Mouse (Mus musculus) midbrain, embryonic 12.5 days (tissue): ENCODE measurements around the gene Tmem178. TPM values are rescaled to one million over a fixed set of nuclear protein-coding genes. Genes with fewer than 3 reads are reported as not detected.

ENCODE experiments used
- ATAC-seq: fragments of 200-750 bp; cut with Nextera tagmentation; 2 replicates; pipeline ENCODE4 v1.8.0; 2017; ENCODE audit warnings: low read depth, moderate TSS enrichment, moderate library complexity; ENCODE audit not compliant: low FRiP score
- H3K27ac ChIP-seq: fragments of 300-500 bp; sonication (generic); replicated peaks from 2 replicates; pipeline ENCODE4 v1.5.1; 2016; ENCODE audit warnings: mild to moderate bottlenecking
- H3K27me3 ChIP-seq: fragments of 300-500 bp; sonication (generic); 2 replicates; pipeline ENCODE4 v1.6.1; 2016; ENCODE audit warnings: mild to moderate bottlenecking
- H3K36me3 ChIP-seq: fragments of 300-500 bp; sonication (generic); 2 replicates; pipeline ENCODE4 v1.6.1; 2016
- H3K4me1 ChIP-seq: fragments of 300-500 bp; sonication (generic); 2 replicates; pipeline ENCODE4 v1.6.1; 2016
- H3K4me2 ChIP-seq: fragments of 300-500 bp; sonication (generic); replicated peaks from 2 replicates; pipeline ENCODE4 v1.6.1; 2016; ENCODE audit warnings: mild to moderate bottlenecking, moderate library complexity
- H3K4me3 ChIP-seq: fragments of 300-500 bp; sonication (generic); 2 replicates; pipeline ENCODE4 v1.5.1; 2016; ENCODE audit warnings: mild to moderate bottlenecking
- H3K9ac ChIP-seq: fragments of 300-500 bp; sonication (generic); replicated peaks from 2 replicates; pipeline ENCODE4 v1.6.1; 2016; ENCODE audit warnings: mild to moderate bottlenecking, moderate library complexity
- H3K9me3 ChIP-seq: fragments of 300-500 bp; sonication (generic); 2 replicates; pipeline ENCODE4 v1.6.1; 2016; ENCODE audit warnings: mild to moderate bottlenecking
- WGBS: fragments of 180-500 bp; shearing (Covaris S2); methylation state at CpG from one replicate; pipeline ENCODE4 v1.1.7; 2016; 5-methylcytosine and 5-hydroxymethylcytosine counted together
- polyA plus RNA-seq: library from polyadenylated mRNA; unstranded; fragments of >200 nt; fragmentation: Nextera tagmentation; extraction: Ambion mirVana; gene quantifications from 2 replicates; pipeline ENCODE4 v1.2.1, GENCODE M21; 2016

Gene Tmem178
- 23.4 and 23.5 TPM in 2 replicates for polyA plus RNA-seq

GRCm38 (mm10) chr17:80944530-80945198 lies at the start of gene Tmem178:
Gene Tmem178, plus strand, starts transcription at chr17:80944632.
- Histone ChIP-seq H3K36me3 (no peaks in the 10 kb centered on the region), H3K4me1 (peaks cover 13% of the 10 kb centered on the region), H3K9ac (peak within 1 kb of the TSS; percentile 88), H3K27ac (peak within 1 kb of the TSS; percentile 81), H3K9me3 (no peaks in the 10 kb centered on the region), H3K27me3 (peaks cover 17% of the 10 kb centered on the region), H3K4me3 (peak within 1 kb of the TSS; percentile 81), H3K4me2 (peak within 1 kb of the TSS; percentile 90)
- ATAC-seq, result peak; percentile 84
- under 1% methylated on average over 75 of the region's 84 CpGs for WGBS

- ATAC-seq, result no peak
These were observed 48.0 kb upstream of the Tmem178 start for GRCm38 (mm10) chr17:80896481-80896880.

GRCm38 (mm10) chr17:80897709-80898440 lies 46.6 kb upstream of the Tmem178 start:
- ATAC-seq, result no peak
- Histone ChIP-seq H3K36me3 (no peaks in the 10 kb centered on the region), H3K27ac (no peak overlapping the region), H3K4me3 (no peak overlapping the region), H3K27me3 (no peaks in the 10 kb centered on the region), H3K4me1 (peaks cover 21% of the 10 kb centered on the region), H3K9ac (no peak overlapping the region), H3K4me2 (no peak overlapping the region), H3K9me3 (no peaks in the 10 kb centered on the region)
- 66% methylated on average over 9 of the region's 9 CpGs for WGBS

More at GRCm38 (mm10) chr17:80896481-80896880, 48.0 kb upstream of the Tmem178 start:
- Histone ChIP-seq H3K9me3 (no peaks in the 10 kb centered on the region), H3K4me2 (no peak overlapping the region), H3K27me3 (no peaks in the 10 kb centered on the region), H3K4me1 (peaks cover 21% of the 10 kb centered on the region), H3K9ac (no peak overlapping the region), H3K27ac (no peak overlapping the region), H3K4me3 (no peak overlapping the region), H3K36me3 (no peaks in the 10 kb centered on the region)
- 16% methylated on average over 2 of the region's 2 CpGs for WGBS

GRCm38 (mm10) chr17:80899513-80900199 lies 44.8 kb upstream of the Tmem178 start:
- 56% methylated on average over 9 of the region's 9 CpGs for WGBS
- no peak overlapping the region for H3K4me2 ChIP-seq

GRCm38 (mm10) chr17:80900200-80900520 lies 44.3 kb upstream of the Tmem178 start:
- Histone ChIP-seq H3K9ac (no peak overlapping the region), H3K36me3 (no peaks in the 10 kb centered on the region), H3K4me3 (no peak overlapping the region), H3K9me3 (no peaks in the 10 kb centered on the region), H3K4me2 (no peak overlapping the region), H3K4me1 (peaks cover 29% of the 10 kb centered on the region), H3K27ac (no peak overlapping the region), H3K27me3 (no peaks in the 10 kb centered on the region)
- 68% methylated on average over 2 of the region's 2 CpGs for WGBS
- ATAC-seq, result peak; percentile 35; the same call in 1 of the 2 replicates

More at GRCm38 (mm10) chr17:80899513-80900199, 44.8 kb upstream of the Tmem178 start:
- Histone ChIP-seq H3K27ac (no peak overlapping the region), H3K9me3 (no peaks in the 10 kb centered on the region), H3K36me3 (no peaks in the 10 kb centered on the region), H3K27me3 (no peaks in the 10 kb centered on the region), H3K4me3 (no peak overlapping the region), H3K4me1 (peaks cover 26% of the 10 kb centered on the region), H3K9ac (no peak overlapping the region)
- peak; percentile 61 for ATAC-seq

- Histone ChIP-seq H3K4me3 (no peak overlapping the region), H3K9ac (no peak overlapping the region), H3K27me3 (no peaks in the 10 kb centered on the region), H3K36me3 (no peaks in the 10 kb centered on the region), H3K27ac (no peak overlapping the region), H3K9me3 (no peaks in the 10 kb centered on the region), H3K4me2 (no peak overlapping the region), H3K4me1 (peaks cover 29% of the 10 kb centered on the region)
- 87% methylated on average over 6 of the region's 6 CpGs for WGBS
- ATAC-seq, result no peak
These were observed 42.5 kb upstream of the Tmem178 start for GRCm38 (mm10) chr17:80901885-80902284.

GRCm38 (mm10) chr17:80903121-80903875 lies 41.1 kb upstream of the Tmem178 start:
- no peak overlapping the region for H3K4me3 ChIP-seq
- H3K9me3 ChIP-seq, result no peaks in the 10 kb centered on the region
- peaks cover 23% of the 10 kb centered on the region for H3K4me1 ChIP-seq
- 85% methylated on average over 11 of the region's 11 CpGs for WGBS
- no peak overlapping the region for H3K27ac ChIP-seq
- no peak for ATAC-seq
- H3K4me2 ChIP-seq, result no peak overlapping the region
- H3K27me3 ChIP-seq, result no peaks in the 10 kb centered on the region
- H3K36me3 ChIP-seq, result no peaks in the 10 kb centered on the region
- H3K9ac ChIP-seq, result no peak overlapping the region

- no peaks in the 10 kb centered on the region for H3K36me3 ChIP-seq
- no peak overlapping the region for H3K27ac ChIP-seq
- no peaks in the 10 kb centered on the region for H3K9me3 ChIP-seq
- no peak overlapping the region for H3K9ac ChIP-seq
- peaks cover 16% of the 10 kb centered on the region; the same call in 1 of the 2 replicates for H3K4me1 ChIP-seq
- no peaks in the 10 kb centered on the region for H3K27me3 ChIP-seq
- no peak overlapping the region for H3K4me2 ChIP-seq
- 61% methylated on average over 5 of the region's 5 CpGs for WGBS
- no peak overlapping the region for H3K4me3 ChIP-seq
- 0 out of 2 replicates have a peak, but pooled peaks have one; percentile 41 for ATAC-seq
These were observed 40.4 kb upstream of the Tmem178 start for GRCm38 (mm10) chr17:80904061-80904460.

GRCm38 (mm10) chr17:80915666-80916065 lies 28.8 kb upstream of the Tmem178 start:
- no peaks in the 10 kb centered on the region for H3K4me1 ChIP-seq
- no peak for ATAC-seq
- no peak overlapping the region for H3K4me3 ChIP-seq
- H3K4me2 ChIP-seq, result no peak overlapping the region
- no peaks in the 10 kb centered on the region for H3K9me3 ChIP-seq
- H3K36me3 ChIP-seq, result no peaks in the 10 kb centered on the region
- WGBS, result 93% methylated on average over 2 of the region's 2 CpGs
- no peaks in the 10 kb centered on the region for H3K27me3 ChIP-seq
- H3K9ac ChIP-seq, result no peak overlapping the region
- no peak overlapping the region for H3K27ac ChIP-seq

GRCm38 (mm10) chr17:80919261-80919660 lies 25.2 kb upstream of the Tmem178 start:
- no peak overlapping the region for H3K4me2 ChIP-seq
- H3K4me1 ChIP-seq, result no peaks in the 10 kb centered on the region
- no peak overlapping the region for H3K9ac ChIP-seq
- no peak for ATAC-seq
- H3K27ac ChIP-seq, result no peak overlapping the region
- H3K27me3 ChIP-seq, result no peaks in the 10 kb centered on the region
- H3K9me3 ChIP-seq, result no peaks in the 10 kb centered on the region
- no peak overlapping the region for H3K4me3 ChIP-seq
- H3K36me3 ChIP-seq, result no peaks in the 10 kb centered on the region

GRCm38 (mm10) chr17:80921286-80922134 lies 22.9 kb upstream of the Tmem178 start:
- Histone ChIP-seq H3K36me3 (no peaks in the 10 kb centered on the region), H3K4me2 (no peak overlapping the region), H3K4me3 (no peak overlapping the region), H3K4me1 (no peaks in the 10 kb centered on the region), H3K27me3 (no peaks in the 10 kb centered on the region), H3K9me3 (no peaks in the 10 kb centered on the region), H3K9ac (no peak overlapping the region), H3K27ac (no peak overlapping the region)
- 72% methylated on average over 10 of the region's 10 CpGs for WGBS
- no peak for ATAC-seq
